Mouse (Mus musculus) embryo, embryonic 11.5 days (tissue): ENCODE data around the gene Klf13.

ENCODE experiments used
- DNase-seq: peaks from one replicate; pipeline ENCODE4 v3.0.0-alpha.2; 2012; ENCODE audit warnings: low read depth, low spot score

Klf13 gene

GRCm38 (mm10) chr7:63908496-63909285 is 30.0 kb downstream of the Klf13 start:
- no peak for DNase-seq

- DNase-seq = no peak
Observed at GRCm38 (mm10) chr7:63907778-63908495, 30.8 kb downstream of the Klf13 start.

- DNase-seq = no peak
Observed at GRCm38 (mm10) chr7:63905642-63906041, 33.1 kb downstream of the Klf13 start.

- DNase-seq = no peak
Observed at GRCm38 (mm10) chr7:63905190-63905589, 33.5 kb downstream of the Klf13 start.

GRCm38 (mm10) chr7:63903635-63904380 is 34.9 kb downstream of the Klf13 start:
- DNase-seq = no peak

- DNase-seq = no peak
Observed at GRCm38 (mm10) chr7:63902604-63903210, 36.0 kb downstream of the Klf13 start.

GRCm38 (mm10) chr7:63901942-63902341 is 36.8 kb downstream of the Klf13 start:
- no peak for DNase-seq

- no peak for DNase-seq
Observed at GRCm38 (mm10) chr7:63901346-63901745, 37.4 kb downstream of the Klf13 start.

- DNase-seq = no peak
Observed at GRCm38 (mm10) chr7:63900411-63900810, 38.3 kb downstream of the Klf13 start.

- DNase-seq = no peak
Observed at GRCm38 (mm10) chr7:63899925-63900324, 38.8 kb downstream of the Klf13 start.

GRCm38 (mm10) chr7:63898201-63898600 is 40.5 kb downstream of the Klf13 start:
- DNase-seq = no peak

- no peak for DNase-seq
Observed at GRCm38 (mm10) chr7:63897655-63898054, 41.1 kb downstream of the Klf13 start.

GRCm38 (mm10) chr7:63896968-63897468 is 41.7 kb downstream of the Klf13 start:
- DNase-seq = peak; percentile 56

GRCm38 (mm10) chr7:63896276-63896967 is 42.3 kb downstream of the Klf13 start:
- no peak for DNase-seq

GRCm38 (mm10) chr7:63895223-63895622 is 43.5 kb downstream of the Klf13 start:
- no peak for DNase-seq

- no peak for DNase-seq
Observed at GRCm38 (mm10) chr7:63894662-63895061, 44.1 kb downstream of the Klf13 start.

GRCm38 (mm10) chr7:63893729-63894128 is 45.0 kb downstream of the Klf13 start:
- no peak for DNase-seq

GRCm38 (mm10) chr7:63893201-63893600 is 45.5 kb downstream of the Klf13 start:
- DNase-seq = no peak

GRCm38 (mm10) chr7:63891488-63892075 is 47.1 kb downstream of the Klf13 start:
- DNase-seq = no peak

- DNase-seq = no peak
Observed at GRCm38 (mm10) chr7:63889116-63889975, 49.4 kb downstream of the Klf13 start.
